Mouse (Mus musculus): ENCODE measurements around the gene Fbxl2.
A peak's percentile ranks its signal among the peaks of the same experiment; 100 is the strongest.
"Not testable (repeated sequence)": the region's sequence is repeated elsewhere in the genome, so short reads cannot be mapped to it uniquely, and the experiment has no call there.

Fbxl2 gene

GRCm38 (mm10) chr9:114046028-114046427, at the start of gene Fbxl2:
Gene Fbxl2 (minus strand): TSS chr9:114046191.
- no peak for DNase-seq (ENCODE audit: inconsistent age in 2 of 2, low spot score in 1 of 2)

DNA sequence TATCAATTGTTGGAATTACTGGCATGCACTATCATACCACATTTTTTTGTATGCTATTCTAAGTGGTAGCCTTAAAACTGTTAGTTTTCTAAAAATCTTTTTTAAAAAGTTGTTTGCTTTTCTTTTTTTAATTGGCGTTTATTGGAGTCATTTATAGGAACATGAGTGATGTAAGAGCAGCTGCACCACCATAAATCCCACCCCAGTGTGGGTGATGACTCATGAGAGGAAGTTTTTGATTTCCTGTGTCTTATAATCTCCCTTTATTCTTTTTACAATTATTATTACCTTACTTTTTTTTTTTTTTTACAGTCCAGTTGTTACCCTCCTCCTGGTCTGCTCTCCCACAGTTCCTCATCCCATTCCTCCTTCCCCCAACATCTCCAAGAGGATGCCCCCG, 48.9 kb upstream of the Fbxl2 start:
- DNase-seq (ENCODE audit: inconsistent age in 2 of 2, low spot score in 1 of 2) = no peak

- DNase-seq (ENCODE audit: inconsistent age in 2 of 2, low spot score in 1 of 2) = not testable (repeated sequence)
Observed at GRCm38 (mm10) chr9:114092188-114092587, 46.2 kb upstream of the Fbxl2 start.

DNA sequence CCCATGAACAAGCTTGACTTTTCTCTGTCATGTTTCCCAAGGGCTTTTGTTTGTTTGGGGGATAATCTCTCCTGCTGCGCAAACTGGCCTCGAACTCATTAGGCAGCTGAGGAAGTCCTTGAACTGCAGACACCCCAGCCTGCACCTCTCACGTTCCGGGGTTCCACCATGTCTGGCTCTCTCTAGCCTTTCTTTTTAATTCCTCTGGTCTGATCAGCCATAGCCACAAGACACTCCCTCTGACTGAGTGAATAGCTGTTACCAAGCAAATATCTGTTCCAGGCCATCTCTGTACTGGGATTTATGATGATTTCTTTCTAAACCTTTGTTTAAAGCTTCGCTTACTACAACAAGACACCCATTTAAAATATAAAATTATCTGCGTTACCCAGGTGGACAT, 42.9 kb upstream of the Fbxl2 start:
- not testable (repeated sequence) for DNase-seq (ENCODE audit: inconsistent age in 2 of 2, low spot score in 1 of 2)

GRCm38 (mm10) chr9:114087106-114087815, 41.3 kb upstream of the Fbxl2 start:
- no peak for DNase-seq (ENCODE audit: inconsistent age in 2 of 2, low spot score in 1 of 2)

- no peak for DNase-seq (ENCODE audit: inconsistent age in 2 of 2, low spot score in 1 of 2)
Observed at GRCm38 (mm10) chr9:114086422-114086821, 40.4 kb upstream of the Fbxl2 start.

DNA sequence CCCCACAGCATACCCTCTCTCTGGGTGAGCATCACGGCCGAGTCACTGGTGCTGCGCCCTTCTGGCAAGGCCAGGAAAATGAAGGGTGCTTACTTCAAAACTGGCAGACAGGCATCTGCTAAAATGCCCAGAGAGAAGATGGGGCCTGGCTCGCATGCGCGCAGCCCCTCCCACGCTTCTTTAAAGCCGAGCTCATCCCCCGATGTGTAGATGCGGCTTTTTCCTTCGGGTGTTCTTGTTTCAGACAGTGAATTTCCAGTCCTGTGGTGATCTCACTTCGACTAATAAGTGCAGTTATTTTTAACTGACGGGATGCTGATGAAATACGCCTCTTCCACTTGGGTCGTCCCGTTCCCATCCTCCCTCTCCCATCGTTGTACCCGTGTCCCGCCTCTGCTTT, 27.7 kb upstream of the Fbxl2 start:
- no peak for DNase-seq (ENCODE audit: inconsistent age in 2 of 2, low spot score in 1 of 2)

GRCm38 (mm10) chr9:114069372-114069771, 23.4 kb upstream of the Fbxl2 start:
- DNase-seq (ENCODE audit: inconsistent age in 2 of 2, low spot score in 1 of 2) = no peak

GRCm38 (mm10) chr9:114068494-114069053, 22.6 kb upstream of the Fbxl2 start:
- no peak for DNase-seq (ENCODE audit: inconsistent age in 2 of 2, low spot score in 1 of 2)

DNA sequence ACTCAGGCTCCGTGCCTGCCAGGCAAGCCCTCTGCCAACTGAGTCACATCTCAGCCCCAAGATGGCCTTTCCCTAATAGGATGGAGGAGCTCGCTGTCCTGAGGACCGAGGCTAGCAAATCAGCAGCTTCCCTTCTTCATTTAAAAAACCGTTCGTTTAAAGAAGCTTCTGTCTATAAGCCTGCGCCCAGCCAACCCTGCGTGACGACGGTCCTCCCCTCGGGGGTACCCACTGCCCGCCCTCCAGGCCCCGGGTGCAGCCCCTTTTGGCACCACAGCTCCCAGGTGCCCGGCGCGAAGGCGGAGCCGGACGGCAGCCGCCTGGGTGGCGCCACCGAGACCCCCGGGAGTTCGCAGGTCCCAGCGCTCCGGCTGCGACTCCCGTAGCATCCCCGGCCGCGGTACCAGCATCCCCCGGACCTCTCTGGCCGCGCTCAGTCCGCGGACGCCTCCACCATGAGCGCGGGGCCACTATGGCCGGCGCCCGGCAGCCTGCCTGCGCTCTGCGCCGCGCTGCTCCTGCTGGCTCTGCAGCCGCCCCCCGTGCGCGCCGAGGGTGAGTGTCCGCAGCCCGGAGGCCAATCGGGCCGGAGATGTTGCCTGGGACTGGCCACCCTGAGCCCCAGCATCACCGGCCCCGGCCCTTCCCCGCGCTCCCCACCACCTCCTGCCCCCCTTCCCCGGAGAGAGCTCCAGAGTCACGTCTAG, 11.3 kb upstream of the Fbxl2 start, which contains the start of gene Susd5:
Gene Susd5, plus strand, starts transcription at position 51 of the 707 bp plus-strand sequence.
- no peak for DNase-seq (ENCODE audit: inconsistent age in 2 of 2, low spot score in 1 of 2)

GRCm38 (mm10) chr9:114052866-114053265, 6.9 kb upstream of the Fbxl2 start:
- DNase-seq (ENCODE audit: inconsistent age in 2 of 2, low spot score in 1 of 2) = no peak

- no peak for DNase-seq (ENCODE audit: inconsistent age in 2 of 2, low spot score in 1 of 2)
Observed at GRCm38 (mm10) chr9:114052031-114052430, 6.0 kb upstream of the Fbxl2 start.

GRCm38 (mm10) chr9:114050778-114051177, 4.8 kb upstream of the Fbxl2 start:
- DNase-seq (ENCODE audit: inconsistent age in 2 of 2, low spot score in 1 of 2) = no peak

- DNase-seq (ENCODE audit: inconsistent age in 2 of 2, low spot score in 1 of 2) = no peak
Observed at GRCm38 (mm10) chr9:114050106-114050505, 4.1 kb upstream of the Fbxl2 start.

DNA sequence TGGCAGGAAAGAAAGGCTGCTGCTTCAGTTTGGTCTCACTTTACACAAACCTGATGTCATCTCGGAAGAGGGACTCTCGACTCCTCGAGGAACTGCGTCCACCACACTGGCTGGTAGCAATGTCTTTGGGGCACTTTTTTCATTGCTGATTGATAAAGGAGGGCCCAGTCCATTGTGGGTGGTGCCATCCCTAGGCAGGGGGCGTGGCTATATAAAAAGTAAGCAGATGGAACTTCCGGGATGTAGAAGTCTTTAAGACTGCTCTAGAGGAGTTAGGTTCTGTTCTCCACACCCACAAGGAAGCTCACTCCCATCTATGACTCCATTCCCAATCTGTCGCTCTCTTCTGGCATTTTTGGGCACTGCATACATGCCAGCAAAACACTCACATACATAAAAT, 685 bp upstream of the Fbxl2 start:
- DNase-seq (ENCODE audit: inconsistent age in 2 of 2, low spot score in 1 of 2) = no peak

DNA sequence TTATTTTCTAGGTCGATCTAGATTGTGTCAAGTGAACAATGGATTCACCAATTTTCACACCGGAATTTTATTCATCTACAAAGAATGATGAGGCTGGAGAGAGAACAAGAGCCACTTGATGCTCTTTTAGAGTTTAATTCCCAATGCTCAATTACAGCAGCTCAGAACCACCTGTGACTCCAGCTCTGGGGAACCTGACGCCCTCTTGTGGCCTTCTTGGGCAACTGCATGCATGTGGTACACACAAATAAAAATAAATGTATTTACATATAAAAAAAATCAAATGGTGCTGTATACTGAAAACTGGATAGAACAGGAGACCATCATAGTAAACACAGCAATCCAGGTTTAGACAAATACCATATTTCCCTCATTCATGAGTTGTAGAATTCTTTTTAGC, 1.5 kb downstream of the Fbxl2 start:
- peak in 1 of 2 experiments; percentile 33 for DNase-seq (ENCODE audit: inconsistent age in 2 of 2, low spot score in 1 of 2)

GRCm38 (mm10) chr9:114042490-114042889, 3.5 kb downstream of the Fbxl2 start:
- DNase-seq (ENCODE audit: inconsistent age in 2 of 2, low spot score in 1 of 2) = no peak

DNA sequence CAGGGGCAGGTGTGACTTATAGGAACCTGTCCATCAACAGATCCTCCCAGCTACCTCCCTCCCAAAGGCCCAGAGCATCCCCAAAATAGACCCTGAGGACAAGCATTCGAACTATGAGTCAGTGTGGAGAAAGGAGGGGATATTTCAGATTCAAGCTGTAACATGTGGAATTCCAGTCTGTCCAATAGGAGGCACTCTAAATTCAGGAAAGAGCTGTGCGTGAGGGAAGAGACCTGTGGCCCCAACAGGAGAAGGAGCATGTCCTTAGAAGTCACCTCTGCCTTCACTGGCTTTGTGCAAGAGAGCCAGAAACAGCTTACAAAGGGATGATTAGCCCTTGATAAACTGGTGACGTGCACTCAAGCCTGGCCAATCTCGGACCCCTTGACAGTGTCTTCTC, 5.0 kb downstream of the Fbxl2 start:
- no peak for DNase-seq (ENCODE audit: inconsistent age in 2 of 2, low spot score in 1 of 2)

DNA sequence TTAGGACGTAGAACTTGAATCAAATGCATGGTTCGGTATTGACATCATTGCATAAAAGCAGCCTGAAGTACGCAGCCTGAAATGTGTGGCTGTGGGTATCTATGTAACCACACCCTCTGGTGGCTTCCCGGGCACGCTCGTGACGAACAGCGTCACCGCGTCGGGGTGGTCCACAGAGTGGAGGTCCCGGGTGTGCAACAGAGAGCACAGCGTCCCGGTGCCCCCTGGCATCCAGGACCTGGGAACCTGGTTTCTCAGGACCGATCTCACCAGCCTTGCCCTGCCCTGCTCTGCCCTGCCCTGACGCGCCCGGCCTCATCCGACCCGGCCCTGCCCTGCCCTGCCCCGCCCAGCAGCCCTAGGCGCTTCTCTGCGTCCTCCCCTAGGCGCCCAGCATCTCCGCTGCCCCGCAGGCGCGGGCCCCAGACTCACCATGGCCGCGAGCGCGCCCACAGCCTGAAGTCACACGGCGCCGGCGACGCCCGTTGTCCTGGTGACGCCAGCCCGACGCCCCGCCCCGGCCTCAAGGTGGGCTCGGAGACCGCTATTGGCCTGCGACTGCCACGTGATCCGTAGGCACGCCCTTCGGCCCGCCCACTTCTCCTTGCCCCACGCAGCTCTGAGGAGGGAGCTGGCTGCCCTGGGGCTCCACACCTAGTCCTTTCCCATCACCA, 19.6 kb downstream of the Fbxl2 start:
- DNase-seq (ENCODE audit: inconsistent age in 2 of 2, low spot score in 1 of 2) = peak; percentile 56 to 62

- DNase-seq (ENCODE audit: inconsistent age in 2 of 2, low spot score in 1 of 2) = no peak
Observed at GRCm38 (mm10) chr9:114025846-114026245, 20.1 kb downstream of the Fbxl2 start.

GRCm38 (mm10) chr9:114025182-114025581, 20.8 kb downstream of the Fbxl2 start:
- DNase-seq (ENCODE audit: inconsistent age in 2 of 2, low spot score in 1 of 2) = no peak

DNA sequence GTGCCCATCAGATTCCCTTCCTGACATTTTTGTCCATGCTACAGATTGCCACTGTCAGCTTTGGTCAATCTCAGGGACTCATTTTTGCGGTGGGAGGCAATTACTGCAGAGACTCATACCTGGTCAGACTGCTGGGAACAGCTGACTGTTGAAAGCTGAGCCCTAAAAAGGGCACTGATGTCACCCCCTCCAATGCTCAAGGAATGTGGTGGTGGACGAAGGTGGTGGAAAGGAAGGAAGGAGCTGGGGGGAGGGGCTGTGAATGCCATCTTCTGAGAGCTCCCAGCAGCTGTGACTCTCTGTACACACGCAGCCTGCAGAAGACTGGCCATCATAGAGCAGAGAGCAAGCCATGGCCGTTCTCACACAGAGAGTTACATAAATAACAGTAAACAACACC, 23.9 kb downstream of the Fbxl2 start:
- no peak for DNase-seq (ENCODE audit: inconsistent age in 2 of 2, low spot score in 1 of 2)
